Mouse (Mus musculus) macrophage (primary cell): Measurements from ENCODE around the gene Abhd14a. TPM values are rescaled to one million over a fixed set of nuclear protein-coding genes. Genes with fewer than 3 reads are reported as not detected.

Source experiments
- H3K27ac ChIP-seq: fragments of 350-480 bp; formaldehyde crosslinking; 2 replicates; pipeline ENCODE4 v1.9.0; 2021
- H3K36me3 ChIP-seq: fragments of 350-480 bp; formaldehyde crosslinking; 2 replicates; pipeline ENCODE4 v1.9.0; 2021; ENCODE audit errors: inconsistent target
- H3K4me3 ChIP-seq: fragments of 350-480 bp; formaldehyde crosslinking; 2 replicates; pipeline ENCODE4 v1.9.0; 2021; ENCODE audit errors: inconsistent target
- H3K79me2 ChIP-seq: fragments of 350-480 bp; formaldehyde crosslinking; 2 replicates; pipeline ENCODE4 v1.9.0; 2021; ENCODE audit errors: inconsistent target
- WGBS: methylation state at CpG from one replicate; pipeline ENCODE4 v1.1.7; 2026; ENCODE audit warnings: inconsistent platforms; ENCODE audit not compliant: missing documents; 5-methylcytosine and 5-hydroxymethylcytosine counted together
- polyA plus RNA-seq: library from polyadenylated mRNA; stranded (reverse); fragments of 250-400 nt; gene quantifications from 3 replicates; pipeline ENCODE4 v1.2.4, GENCODE M21; 2018; ENCODE audit warnings: inconsistent platforms

Abhd14a gene
- polyA plus RNA-seq, 1 experiment from 2014 or later, result 3.5 TPM

DNA sequence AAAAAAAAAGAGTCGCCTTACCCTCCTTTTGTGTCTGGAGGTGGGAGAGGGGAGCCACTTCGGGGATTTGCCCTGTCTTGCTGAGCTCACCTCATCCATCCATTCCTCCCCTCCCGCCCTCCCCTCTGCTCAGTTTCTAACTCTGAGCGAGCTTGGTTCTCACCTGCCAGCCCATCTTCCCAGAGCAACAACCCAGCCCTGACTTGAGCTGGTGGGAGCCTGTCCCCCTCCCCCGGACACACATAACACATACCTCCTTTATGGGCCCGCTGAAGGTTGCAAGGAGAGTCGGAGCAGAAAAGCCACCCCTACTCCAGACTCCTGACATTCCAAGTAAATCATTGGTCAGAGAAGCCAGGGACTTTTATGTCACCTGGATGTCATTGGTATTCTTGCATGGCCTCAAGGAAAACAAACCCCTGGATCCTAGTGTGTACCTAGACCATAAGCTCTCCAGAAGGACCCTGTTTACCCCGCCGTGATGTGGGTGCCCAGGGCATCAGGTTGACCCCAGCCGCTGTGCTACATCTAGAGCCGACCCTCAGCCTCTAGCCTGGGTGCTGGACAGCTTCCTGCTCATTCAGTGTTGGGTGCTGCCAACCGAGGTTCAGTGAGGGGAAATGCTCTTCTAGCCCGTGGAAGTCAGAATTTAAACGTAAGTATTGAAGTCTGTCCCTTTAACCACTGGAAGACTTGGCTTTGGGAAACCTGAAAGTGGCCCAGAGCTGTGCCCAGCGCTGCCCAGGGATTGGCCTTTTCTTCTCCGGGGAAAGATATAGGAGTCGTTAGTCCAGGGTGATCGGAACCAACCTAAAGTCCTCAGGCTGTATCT, 26.2 kb downstream of the Abhd14a start:
- H3K27ac ChIP-seq, result no peak overlapping the region
- no peak overlapping the region for H3K4me3 ChIP-seq
- no peaks in the 10 kb centered on the region for H3K36me3 ChIP-seq
- WGBS, result 21% methylated on average over 14 of the region's 18 CpGs
- no peaks in the 10 kb centered on the region for H3K79me2 ChIP-seq

DNA sequence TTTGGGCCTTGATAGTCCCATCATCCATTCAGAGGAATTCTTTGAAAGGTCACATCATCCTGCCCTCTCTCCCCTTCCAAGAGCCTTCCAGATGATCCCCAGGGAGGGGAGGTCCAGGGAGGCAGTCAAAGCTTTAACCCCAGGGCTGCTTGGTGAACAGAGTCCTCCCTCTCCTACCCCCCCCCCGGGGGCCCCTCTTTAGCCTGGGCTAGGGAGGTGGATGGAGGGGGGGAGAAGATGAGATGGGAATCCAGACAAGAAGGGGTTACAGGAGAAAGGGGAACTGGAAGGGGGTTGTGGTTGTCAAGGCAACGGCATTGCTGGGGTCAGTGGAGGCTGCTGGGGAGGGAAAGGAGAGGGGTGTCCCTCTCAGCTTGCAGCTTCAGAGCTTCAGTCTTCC, 26.9 kb downstream of the Abhd14a start:
- Histone ChIP-seq H3K27ac (no peak overlapping the region), H3K4me3 (no peak overlapping the region), H3K79me2 (no peaks in the 10 kb centered on the region), H3K36me3 (no peaks in the 10 kb centered on the region)
- WGBS, result 10% methylated on average over 2 of the region's 2 CpGs

DNA sequence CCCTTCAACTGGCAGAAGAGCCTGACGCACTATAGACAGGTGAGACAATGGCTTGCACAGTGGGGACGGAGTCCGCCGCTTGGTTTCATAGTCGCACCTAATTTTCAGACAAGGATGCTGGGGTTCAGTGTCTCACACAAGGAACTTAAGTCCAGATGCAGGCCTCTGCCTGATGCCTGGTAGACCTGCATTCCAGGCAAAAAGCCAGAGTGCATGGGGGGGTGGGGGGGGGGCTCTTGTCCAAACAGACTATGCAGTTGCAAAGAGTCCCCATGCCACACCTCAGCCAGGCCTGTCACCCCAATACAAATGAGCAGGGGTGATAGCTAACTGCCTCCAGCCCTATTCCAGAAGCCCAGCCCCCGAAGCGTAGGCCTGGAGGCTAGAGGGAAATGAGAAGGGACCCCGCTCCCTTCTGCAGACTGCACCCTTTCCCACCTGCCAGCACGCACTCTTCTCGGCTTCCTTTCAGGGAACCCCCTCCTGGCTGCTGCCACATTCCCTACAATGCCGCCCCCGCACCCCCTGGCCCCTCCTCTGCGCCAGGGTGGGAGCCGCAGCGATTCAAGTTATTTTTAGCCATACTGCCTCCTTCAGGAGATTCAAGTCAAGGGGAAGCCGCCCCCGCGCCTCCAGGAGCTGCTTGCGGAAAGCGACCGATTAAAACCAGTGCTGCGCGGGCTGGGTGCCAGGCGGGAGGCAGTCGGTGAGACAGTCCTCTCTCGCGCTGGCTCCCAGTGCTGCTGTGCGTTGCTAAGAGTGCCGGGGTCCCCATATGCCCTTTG, 29.4 kb downstream of the Abhd14a start:
- WGBS, result 26% methylated on average over 28 of the region's 29 CpGs
- H3K27ac ChIP-seq, result no peak overlapping the region

DNA sequence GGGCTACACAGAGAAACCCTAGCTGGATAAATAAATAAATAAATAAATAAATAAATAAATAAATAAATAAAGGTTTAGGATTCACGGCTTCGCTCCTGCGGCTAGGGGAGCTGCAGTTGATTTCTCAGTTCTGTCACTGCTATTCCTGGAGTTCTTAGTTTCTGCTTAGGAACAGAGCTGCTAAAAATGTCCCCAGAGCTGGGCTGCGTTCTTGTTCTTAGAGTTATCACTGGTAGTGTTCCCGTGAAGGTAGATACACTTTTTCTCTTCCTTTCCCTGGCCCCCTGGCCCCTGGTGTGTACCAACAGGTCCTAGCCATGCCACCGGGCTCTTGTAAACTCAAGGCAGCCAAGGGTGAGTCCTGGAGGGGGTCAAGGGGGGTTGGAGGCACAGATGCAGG, 30.7 kb downstream of the Abhd14a start:
- no peaks in the 10 kb centered on the region for H3K36me3 ChIP-seq
- WGBS, result 90% methylated on average over 6 of the region's 6 CpGs
- no peak overlapping the region for H3K27ac ChIP-seq
- no peaks in the 10 kb centered on the region for H3K79me2 ChIP-seq
- H3K4me3 ChIP-seq, result no peak overlapping the region

More for the DNA sequence above, 29.4 kb downstream of the Abhd14a start:
- Histone ChIP-seq H3K4me3 (no peak overlapping the region), H3K79me2 (no peaks in the 10 kb centered on the region), H3K36me3 (no peaks in the 10 kb centered on the region)

DNA sequence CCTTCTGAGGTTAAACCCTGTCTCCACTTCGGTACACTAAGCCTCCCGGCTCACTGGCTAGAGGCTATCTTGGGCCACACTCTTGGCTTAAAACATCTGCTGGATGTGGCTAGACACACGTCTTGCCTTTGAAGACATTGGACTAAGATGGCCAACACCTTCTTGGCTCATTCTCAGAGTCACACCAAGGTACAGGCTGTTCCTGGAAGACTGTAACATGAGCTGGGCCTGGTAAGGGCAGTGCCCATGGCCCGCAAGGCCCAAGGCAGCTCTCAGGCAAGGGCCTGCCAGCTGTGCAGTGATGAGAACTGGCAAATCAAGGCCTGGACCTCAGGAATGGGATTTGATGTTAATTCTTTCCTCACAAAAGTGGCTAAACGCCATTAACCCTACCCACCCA, 33.9 kb downstream of the Abhd14a start:
- Histone ChIP-seq H3K27ac (no peak overlapping the region), H3K36me3 (no peaks in the 10 kb centered on the region), H3K79me2 (no peaks in the 10 kb centered on the region), H3K4me3 (no peak overlapping the region)
- WGBS, result 94% methylated on average over 4 of the region's 5 CpGs

DNA sequence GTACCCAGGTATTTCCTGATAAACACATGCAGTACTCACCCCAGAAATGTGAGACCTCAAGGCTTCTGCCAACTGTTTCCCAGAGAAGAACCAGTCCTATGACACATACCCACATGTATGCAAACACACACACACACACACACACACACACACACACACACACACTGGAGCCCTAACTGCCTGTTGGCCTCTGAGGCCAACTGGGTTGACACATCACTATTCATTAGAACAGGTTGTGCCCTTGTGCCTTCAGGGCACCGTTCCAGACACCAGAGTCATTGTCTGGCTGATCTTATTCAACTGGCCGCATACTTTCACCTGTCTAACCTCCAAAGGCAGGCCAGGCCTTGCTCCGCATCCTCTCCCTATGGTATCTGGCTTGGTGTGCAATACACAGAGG, 35.3 kb downstream of the Abhd14a start:
- Histone ChIP-seq H3K79me2 (no peaks in the 10 kb centered on the region), H3K36me3 (no peaks in the 10 kb centered on the region), H3K4me3 (no peak overlapping the region), H3K27ac (no peak overlapping the region)
- 100% methylated on average over 3 of the region's 3 CpGs for WGBS

DNA sequence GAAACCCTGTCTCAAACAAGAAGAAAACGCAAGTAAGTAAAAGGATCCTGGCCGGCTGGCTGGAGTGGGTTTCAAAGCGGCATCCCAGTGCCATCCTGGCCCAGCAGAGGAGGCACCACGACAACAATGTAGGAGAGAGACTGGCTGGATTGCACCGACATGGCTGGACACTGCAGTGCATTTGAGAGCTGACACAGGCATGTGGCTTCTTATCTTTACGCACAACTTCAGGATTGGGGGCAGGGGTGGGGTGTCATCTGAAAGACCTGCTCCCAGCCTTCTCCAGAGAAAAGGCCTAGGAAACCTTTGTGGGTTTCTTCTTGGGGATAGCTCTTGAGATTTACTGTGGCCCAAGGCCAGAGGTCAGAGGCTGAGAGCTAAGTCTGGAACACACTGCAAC, 35.7 kb downstream of the Abhd14a start:
- 58% methylated on average over 6 of the region's 6 CpGs for WGBS
- no peak overlapping the region for H3K4me3 ChIP-seq

DNA sequence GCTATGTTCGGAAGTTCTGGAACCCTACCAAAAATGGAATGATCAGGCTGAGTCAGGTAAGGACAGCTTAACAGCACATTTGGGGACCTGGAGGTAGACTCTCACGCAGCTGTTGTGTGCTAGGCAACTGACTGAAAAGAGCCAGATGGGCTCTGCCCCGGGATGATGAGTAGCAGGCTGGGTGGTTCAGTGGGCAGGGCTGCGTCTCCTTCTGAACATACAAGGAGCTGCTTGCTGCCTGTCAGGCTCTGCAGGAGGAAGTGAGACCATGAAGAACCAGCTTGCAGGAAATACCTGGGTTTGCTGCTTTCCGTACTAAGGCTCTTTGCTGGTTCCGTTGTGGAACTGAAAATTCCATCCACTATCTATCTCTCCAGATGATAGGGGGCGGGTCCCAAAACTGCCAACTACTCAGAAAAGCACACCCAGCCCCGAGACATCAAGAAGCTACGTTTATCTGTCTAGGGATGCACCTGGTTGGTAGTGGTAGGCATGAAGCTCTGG, 36.3 kb downstream of the Abhd14a start:
- 16% methylated on average over 9 of the region's 9 CpGs for WGBS
- no peaks in the 10 kb centered on the region for H3K36me3 ChIP-seq
- H3K4me3 ChIP-seq, result no peak overlapping the region
- H3K79me2 ChIP-seq, result no peaks in the 10 kb centered on the region
- H3K27ac ChIP-seq, result no peak overlapping the region

More for the DNA sequence above, 35.7 kb downstream of the Abhd14a start:
- no peaks in the 10 kb centered on the region for H3K36me3 ChIP-seq
- no peak overlapping the region for H3K27ac ChIP-seq
- H3K79me2 ChIP-seq, result no peaks in the 10 kb centered on the region

DNA sequence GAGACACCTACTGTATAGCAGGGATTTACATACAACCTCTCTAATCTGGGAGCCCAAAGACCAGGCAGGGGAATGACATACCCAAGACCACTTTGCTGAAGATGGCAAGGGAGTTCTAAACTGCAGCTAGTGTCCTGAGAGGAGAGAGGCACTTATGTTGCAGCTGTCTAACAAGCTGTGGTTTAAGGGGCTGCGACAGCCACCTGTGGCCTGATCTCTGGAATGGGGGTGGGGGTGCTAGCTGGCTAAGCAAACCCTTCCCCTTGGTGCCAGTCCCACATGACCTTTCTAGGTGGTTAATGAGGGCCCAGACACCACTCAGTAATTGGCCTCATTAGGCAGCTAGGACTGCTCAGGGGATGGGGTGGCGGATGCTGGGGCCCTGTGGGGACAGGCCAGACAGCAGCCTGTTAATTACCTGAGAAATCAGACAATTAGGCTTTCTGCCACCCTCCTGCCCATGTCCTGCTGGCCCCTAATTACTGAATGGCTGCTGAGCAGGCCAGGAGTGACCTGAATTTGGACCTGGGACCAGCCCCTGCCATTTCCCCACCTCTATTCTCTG, 37.3 kb downstream of the Abhd14a start:
- Histone ChIP-seq H3K36me3 (no peaks in the 10 kb centered on the region), H3K27ac (no peak overlapping the region)
- WGBS, result 87% methylated on average over 2 of the region's 2 CpGs

DNA sequence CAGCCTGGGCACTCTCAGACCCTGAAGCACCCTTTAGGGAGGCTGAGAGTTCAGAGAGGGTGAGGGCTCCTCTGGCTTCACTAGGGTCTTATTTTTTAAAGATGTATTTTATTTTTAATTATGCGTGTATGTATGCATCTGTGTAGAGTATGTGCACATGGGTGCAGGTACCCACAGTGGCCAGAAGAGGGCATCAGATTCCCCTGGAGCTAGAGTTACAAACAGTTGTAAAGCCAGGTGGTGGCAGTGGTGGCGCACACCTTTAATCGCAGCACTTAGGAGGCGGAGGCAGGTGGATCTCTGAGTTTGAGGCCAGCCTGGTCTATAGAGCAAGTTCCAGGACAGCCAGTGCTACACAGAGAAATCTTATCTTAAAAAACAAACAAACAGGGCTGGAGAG, 38.4 kb downstream of the Abhd14a start:
- Histone ChIP-seq H3K4me3 (no peak overlapping the region), H3K79me2 (no peaks in the 10 kb centered on the region), H3K27ac (no peak overlapping the region), H3K36me3 (no peaks in the 10 kb centered on the region)
- WGBS, result 100% methylated on average over 4 of the region's 4 CpGs

More for the DNA sequence above, 37.3 kb downstream of the Abhd14a start:
- Histone ChIP-seq H3K79me2 (no peaks in the 10 kb centered on the region), H3K4me3 (no peak overlapping the region)

DNA sequence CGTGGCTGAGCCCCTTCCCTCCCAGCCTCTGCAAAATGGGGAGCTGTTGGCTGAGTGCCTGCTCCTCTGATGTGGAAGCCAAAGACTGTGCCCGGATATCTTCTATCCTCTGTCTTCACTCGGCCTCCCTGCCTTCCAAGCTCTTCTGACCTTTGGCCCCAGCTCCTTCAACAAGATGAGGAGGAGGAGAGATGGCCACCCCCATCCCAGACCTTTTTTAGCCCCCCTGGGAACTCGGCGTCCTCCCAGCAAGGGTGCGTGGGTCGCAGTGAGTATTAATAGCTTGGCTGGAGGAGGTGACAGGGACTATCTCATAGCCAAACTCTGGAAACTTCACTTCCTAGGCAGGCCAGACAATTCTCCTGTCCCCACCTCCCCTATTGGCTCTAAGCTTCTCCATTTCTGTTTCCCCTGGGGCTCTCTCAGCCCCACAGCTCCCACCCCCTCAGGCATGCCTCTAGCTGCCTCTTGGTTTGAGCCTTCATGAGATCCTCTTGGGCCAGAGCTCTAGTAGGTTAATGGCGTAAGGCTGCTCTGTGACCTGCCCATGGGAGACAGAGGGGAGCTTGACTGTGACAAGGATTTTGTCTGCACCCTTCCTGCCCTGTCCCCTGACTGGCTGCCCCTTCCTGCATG, 40.9 kb downstream of the Abhd14a start:
- H3K79me2 ChIP-seq, result no peaks in the 10 kb centered on the region
- no peak overlapping the region for H3K27ac ChIP-seq
- no peak overlapping the region for H3K4me3 ChIP-seq
- no peaks in the 10 kb centered on the region for H3K36me3 ChIP-seq
- WGBS, result 82% methylated on average over 8 of the region's 8 CpGs

DNA sequence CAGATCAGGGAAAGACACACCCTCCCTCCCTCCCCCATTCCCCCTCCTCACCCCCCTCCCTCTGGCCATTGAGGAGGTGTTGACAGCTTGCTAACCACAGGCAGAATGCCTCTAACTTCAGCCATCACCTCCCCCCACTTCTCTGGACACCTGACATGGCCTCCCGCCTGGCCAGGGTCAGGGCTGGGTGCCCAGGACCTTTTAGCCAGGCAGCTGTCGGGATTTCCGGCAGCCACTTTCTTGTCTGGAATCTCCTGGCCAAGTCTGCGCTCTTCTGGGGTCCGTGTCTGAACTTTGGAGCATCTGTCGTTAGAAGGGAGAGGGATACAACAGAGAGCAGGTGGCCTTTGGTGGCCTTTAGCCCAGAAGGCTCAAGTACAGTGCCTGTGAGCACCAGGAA, 42.2 kb downstream of the Abhd14a start:
- WGBS, result 92% methylated on average over 6 of the region's 6 CpGs
- Histone ChIP-seq H3K36me3 (no peaks in the 10 kb centered on the region), H3K4me3 (no peak overlapping the region), H3K79me2 (no peaks in the 10 kb centered on the region), H3K27ac (no peak overlapping the region)

DNA sequence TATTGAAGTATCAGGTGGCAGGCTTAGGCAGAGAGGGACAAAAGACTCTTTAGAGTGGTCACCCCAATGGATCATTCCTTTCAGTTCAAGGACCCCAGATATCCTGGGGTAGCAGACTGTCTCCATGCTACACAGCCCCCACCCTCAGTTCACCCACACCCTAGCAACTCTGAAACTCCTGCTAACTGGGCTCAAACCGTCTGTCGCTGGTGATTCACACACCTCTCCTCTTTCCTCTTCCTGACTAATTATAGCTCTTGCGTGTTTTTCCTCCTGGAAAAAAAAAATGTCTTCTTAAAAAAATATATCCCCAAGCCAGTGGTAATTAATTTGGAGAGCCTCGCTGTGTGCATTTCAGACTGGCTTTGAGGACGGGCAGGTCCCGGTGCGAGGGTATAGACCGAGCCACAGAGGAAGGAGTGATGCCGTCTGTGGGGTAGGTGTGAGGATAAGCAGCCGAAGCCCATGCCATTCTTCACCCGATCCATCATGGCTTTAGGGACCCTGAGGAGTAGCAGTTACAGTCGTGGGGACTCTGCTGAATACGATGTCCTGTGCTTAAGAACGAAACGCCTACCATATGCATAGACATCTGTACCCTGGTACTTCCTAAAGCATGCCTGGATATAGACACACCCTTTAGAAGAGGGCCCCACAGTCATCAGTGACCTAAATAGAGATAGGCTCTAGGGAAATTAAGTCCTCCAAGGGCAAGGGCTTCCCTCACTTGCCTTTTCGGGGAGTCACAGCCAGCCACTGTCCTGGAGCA, 44.7 kb downstream of the Abhd14a start:
- no peak overlapping the region for H3K4me3 ChIP-seq
- no peak overlapping the region for H3K27ac ChIP-seq
- H3K79me2 ChIP-seq, result no peaks in the 10 kb centered on the region
- WGBS, result 91% methylated on average over 14 of the region's 16 CpGs
- H3K36me3 ChIP-seq, result no peaks in the 10 kb centered on the region

DNA sequence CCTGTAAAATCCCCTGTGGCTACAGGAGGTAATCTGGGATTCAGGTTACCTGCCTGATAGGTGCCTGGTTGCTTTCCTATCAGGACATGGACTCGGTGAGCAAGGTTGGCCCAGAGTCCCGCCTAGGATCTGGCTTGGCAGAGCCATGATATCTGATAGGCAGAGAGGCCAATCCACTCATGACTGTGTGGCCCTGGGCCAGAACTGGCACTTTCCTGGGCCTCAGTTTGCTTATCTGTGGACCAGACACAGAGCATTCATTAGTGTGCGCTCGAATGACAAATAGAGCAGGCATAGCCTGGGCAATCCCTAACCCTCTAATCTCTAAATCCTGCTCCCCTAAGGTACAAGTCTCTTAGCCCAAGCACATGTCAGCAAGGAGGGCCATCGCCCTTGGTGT, 45.3 kb downstream of the Abhd14a start:
- Histone ChIP-seq H3K79me2 (no peaks in the 10 kb centered on the region), H3K4me3 (no peak overlapping the region), H3K36me3 (no peaks in the 10 kb centered on the region), H3K27ac (no peak overlapping the region)
- WGBS, result 95% methylated on average over 5 of the region's 5 CpGs
